Mouse (Mus musculus) liver, embryonic 11.5 days (tissue): Measurements from ENCODE around the gene Mbnl1. TPM values are rescaled to one million over a fixed set of nuclear protein-coding genes. Genes with fewer than 3 reads are reported as not detected.

Experiments used
- ATAC-seq: fragments of 200-750 bp; cut with Nextera tagmentation; replicated peaks from 2 replicates; pipeline ENCODE4 v1.8.0; 2017; ENCODE audit warnings: moderate number of reproducible peaks, mild to moderate bottlenecking, moderate TSS enrichment, moderate library complexity; ENCODE audit not compliant: low FRiP score
- DNase-seq: peaks from one replicate; pipeline ENCODE4 v3.0.0-alpha.2; 2017; ENCODE audit warnings: low spot score
- H3K27ac ChIP-seq: fragments of 300-500 bp; sonication (generic); 2 replicates; pipeline ENCODE4 v1.5.1; 2014; ENCODE audit warnings: mild to moderate bottlenecking, low read depth, low read length, control low read depth
- H3K27me3 ChIP-seq: fragments of 300-500 bp; sonication (generic); replicated peaks from 2 replicates; pipeline ENCODE4 v1.6.1; 2014; ENCODE audit warnings: low read length, mixed read lengths; ENCODE audit not compliant: control insufficient read depth, insufficient read depth
- H3K36me3 ChIP-seq: fragments of 300-500 bp; sonication (generic); 2 replicates; pipeline ENCODE4 v1.6.1; 2014; ENCODE audit warnings: mild to moderate bottlenecking, low read length, moderate library complexity, mixed read lengths; ENCODE audit not compliant: control insufficient read depth, insufficient read depth
- H3K4me1 ChIP-seq: fragments of 300-500 bp; sonication (generic); replicated peaks from 2 replicates; pipeline ENCODE4 v1.6.1; 2014; ENCODE audit warnings: low read length, mixed read lengths; ENCODE audit not compliant: control insufficient read depth, insufficient read depth
- H3K4me2 ChIP-seq: fragments of 300-500 bp; sonication (generic); 2 replicates; pipeline ENCODE4 v1.6.1; 2014; ENCODE audit warnings: mild to moderate bottlenecking, control low read depth, moderate library complexity
- H3K4me3 ChIP-seq: fragments of 300-500 bp; sonication (generic); 2 replicates; pipeline ENCODE4 v1.5.1; 2014; ENCODE audit warnings: low read depth, low read length, control low read depth
- H3K9ac ChIP-seq: fragments of 300-500 bp; sonication (generic); 2 replicates; pipeline ENCODE4 v1.6.1; 2014; ENCODE audit warnings: low read depth, low read length, control low read depth
- H3K9me3 ChIP-seq: fragments of 300-500 bp; sonication (generic); 2 replicates; pipeline ENCODE4 v1.6.1; 2016; ENCODE audit warnings: low read length, inconsistent platforms, mixed read lengths; ENCODE audit not compliant: control insufficient read depth
- WGBS: fragments of 180-500 bp; shearing (Covaris S2); extraction: QIAGEN DNeasy Blood & Tissue Kit; methylation state at CpG from one replicate; pipeline ENCODE4 v1.1.7; 2014; 5-methylcytosine and 5-hydroxymethylcytosine counted together
- polyA plus RNA-seq: library from polyadenylated mRNA; unstranded; fragments of >200 nt; fragmentation: Nextera tagmentation; extraction: Ambion mirVana; gene quantifications from 2 replicates; pipeline ENCODE4 v1.2.1, GENCODE M21; 2014

Gene Mbnl1
- polyA plus RNA-seq, 1 experiment from 2014 or later, result 242 TPM

DNA sequence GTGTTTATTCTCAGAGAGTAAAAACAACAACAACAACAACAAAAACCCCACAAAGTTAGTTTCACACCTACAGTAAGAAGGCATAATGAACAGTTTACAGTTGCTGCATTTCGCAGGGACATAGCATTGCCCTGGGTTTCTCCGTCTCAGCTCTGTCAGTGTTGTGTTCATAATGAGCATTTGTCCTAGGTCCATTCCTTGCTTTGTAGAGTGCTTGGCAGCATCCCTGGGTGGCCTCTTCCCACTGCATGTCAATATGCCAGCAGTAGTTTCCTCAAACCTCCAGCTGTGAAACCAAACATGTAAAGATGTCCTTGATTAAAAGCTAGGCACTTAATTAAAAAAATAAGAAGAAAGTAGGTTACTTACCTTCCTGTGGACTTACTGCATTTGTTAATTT lies 91.6 kb downstream of the Mbnl1 start:
- H3K27me3 ChIP-seq, result no peaks in the 10 kb centered on the region
- 83% methylated on average over 2 of the region's 2 CpGs for WGBS
- H3K4me3 ChIP-seq, result no peak overlapping the region
- no peak for DNase-seq
- no peak overlapping the region for H3K9ac ChIP-seq
- no peak overlapping the region for H3K4me2 ChIP-seq
- no peaks in the 10 kb centered on the region for H3K36me3 ChIP-seq
- ATAC-seq, result no peak
- H3K27ac ChIP-seq, result no peak overlapping the region
- peaks cover 14% of the 10 kb centered on the region for H3K4me1 ChIP-seq
- H3K9me3 ChIP-seq, result no peaks in the 10 kb centered on the region

DNA sequence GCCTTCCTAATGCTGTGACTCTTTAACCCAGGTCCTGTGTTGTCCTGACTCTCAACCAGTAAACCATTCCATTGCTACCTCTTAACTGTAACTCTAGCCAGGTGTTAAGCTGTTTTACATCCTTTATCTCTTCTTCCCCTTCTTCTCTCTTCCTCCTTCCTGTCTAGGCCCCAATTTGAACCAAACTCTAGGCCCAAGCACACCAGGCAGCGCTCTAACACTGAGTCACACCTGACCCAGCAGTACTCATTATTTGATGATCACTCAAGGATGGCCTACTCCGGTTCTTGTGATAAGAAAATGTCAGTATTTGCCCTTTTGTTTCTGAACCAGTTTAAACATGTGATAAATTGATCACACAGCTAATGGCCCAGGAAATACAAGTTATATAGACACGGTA lies 92.6 kb downstream of the Mbnl1 start:
- Histone ChIP-seq H3K36me3 (no peaks in the 10 kb centered on the region), H3K4me1 (peaks cover 17% of the 10 kb centered on the region), H3K9ac (no peak overlapping the region), H3K4me3 (no peak overlapping the region), H3K4me2 (no peak overlapping the region), H3K9me3 (no peaks in the 10 kb centered on the region), H3K27ac (no peak overlapping the region), H3K27me3 (no peaks in the 10 kb centered on the region)
- ATAC-seq (no peak), DNase-seq (no peak)
- WGBS, result 76% methylated on average over 3 of the region's 3 CpGs

DNA sequence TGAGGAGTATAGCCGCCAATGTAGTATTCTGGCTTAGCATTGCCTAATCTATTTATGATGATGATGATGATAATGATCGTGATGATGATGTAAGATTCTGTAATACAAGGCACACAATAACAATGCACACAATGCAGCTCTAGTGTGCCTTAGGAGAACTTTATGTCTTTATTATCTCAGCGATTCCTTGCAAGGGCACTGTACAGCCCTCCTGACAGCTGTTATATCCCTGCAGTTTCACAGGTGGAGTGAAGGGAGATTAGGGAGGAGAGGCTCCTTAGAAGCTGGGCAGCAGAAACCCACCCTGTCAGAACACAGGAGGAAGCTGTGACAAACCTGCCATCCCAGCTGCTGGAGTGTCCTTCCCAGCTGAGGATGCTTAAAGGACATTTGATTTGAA lies 93.3 kb downstream of the Mbnl1 start:
- Histone ChIP-seq H3K27me3 (no peaks in the 10 kb centered on the region), H3K27ac (no peak overlapping the region), H3K4me1 (peaks cover 23% of the 10 kb centered on the region), H3K9ac (no peak overlapping the region), H3K36me3 (no peaks in the 10 kb centered on the region), H3K4me3 (no peak overlapping the region), H3K4me2 (no peak overlapping the region), H3K9me3 (no peaks in the 10 kb centered on the region)
- ATAC-seq (no peak), DNase-seq (no peak)
- WGBS, result 83% methylated on average over 3 of the region's 3 CpGs

DNA sequence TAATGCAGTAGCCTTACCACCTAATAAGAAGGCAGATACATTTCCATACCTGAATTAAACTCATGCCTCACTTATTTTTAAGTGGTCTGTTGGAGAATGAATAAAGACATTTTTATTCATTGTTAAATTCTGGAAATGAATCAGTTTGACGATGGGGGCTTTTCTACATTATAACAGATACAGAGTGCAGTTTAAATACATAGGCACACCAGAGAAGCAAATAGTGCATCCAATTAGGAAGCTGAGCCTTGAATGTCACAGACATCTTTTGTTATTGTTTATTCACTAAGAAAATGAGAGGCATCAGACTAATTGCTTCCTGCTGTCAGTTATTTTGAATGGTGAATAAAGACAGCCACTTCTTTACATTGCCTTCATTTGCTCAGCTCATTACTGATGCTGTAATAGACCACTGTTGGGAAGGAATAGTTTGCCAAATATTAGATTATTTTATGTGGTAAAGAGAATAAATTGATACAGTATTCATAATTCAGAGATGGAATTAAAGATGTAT lies 95.6 kb downstream of the Mbnl1 start:
- no peak for DNase-seq
- peaks cover 31% of the 10 kb centered on the region for H3K4me1 ChIP-seq

DNA sequence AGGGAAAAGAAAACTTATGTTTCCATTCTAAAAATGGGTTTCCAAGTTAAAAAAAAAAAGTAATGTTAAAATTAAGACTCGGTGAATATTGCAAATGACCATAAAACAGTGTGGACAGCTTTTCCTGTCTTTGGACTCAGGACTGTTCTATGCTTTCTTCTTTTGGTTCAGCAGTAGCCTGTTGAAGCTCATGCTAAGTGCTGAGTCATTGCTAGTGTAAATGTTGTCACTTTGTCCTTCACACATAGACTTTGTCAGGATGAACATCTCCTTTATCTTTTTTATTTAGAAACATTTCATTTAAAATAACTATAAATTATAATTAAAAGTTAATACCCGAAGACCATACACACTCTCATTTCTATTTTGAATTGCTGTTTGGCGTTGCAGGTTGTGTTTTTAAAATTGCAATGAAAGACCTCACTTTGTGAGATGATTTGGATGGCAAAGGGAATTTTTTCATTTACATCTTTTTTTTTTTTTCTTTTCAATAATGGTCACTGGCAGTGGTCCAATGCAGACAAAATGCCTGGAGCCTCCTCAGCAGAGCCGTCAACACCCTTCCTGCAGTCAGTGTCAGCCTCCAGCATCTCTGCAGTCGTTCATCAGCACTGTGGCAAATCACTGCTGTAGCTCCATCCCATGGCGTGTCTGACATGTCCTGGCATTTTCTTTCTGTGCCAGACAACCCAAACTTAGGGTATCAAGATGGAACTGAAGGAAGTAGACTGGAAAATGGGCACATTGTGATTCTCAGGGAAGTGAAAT lies 96.4 kb downstream of the Mbnl1 start:
- Histone ChIP-seq H3K4me2 (no peak overlapping the region), H3K4me3 (no peak overlapping the region), H3K27me3 (no peaks in the 10 kb centered on the region), H3K27ac (peak overlapping the region; percentile 3; the same call in 1 of the 2 replicates), H3K9ac (no peak overlapping the region), H3K4me1 (peaks cover 34% of the 10 kb centered on the region), H3K36me3 (no peaks in the 10 kb centered on the region), H3K9me3 (no peaks in the 10 kb centered on the region)
- no peak for ATAC-seq
- WGBS, result 67% methylated on average over 6 of the region's 6 CpGs
- DNase-seq, result no peak

More for the DNA sequence above, 95.6 kb downstream of the Mbnl1 start:
- H3K9ac ChIP-seq, result no peak overlapping the region
- no peak overlapping the region for H3K4me3 ChIP-seq
- H3K4me2 ChIP-seq, result no peak overlapping the region
- H3K36me3 ChIP-seq, result no peaks in the 10 kb centered on the region
- no peaks in the 10 kb centered on the region for H3K27me3 ChIP-seq
- H3K9me3 ChIP-seq, result no peaks in the 10 kb centered on the region
- WGBS, result 87% methylated on average over 1 of the region's 1 CpGs
- no peak overlapping the region for H3K27ac ChIP-seq
- ATAC-seq, result no peak

DNA sequence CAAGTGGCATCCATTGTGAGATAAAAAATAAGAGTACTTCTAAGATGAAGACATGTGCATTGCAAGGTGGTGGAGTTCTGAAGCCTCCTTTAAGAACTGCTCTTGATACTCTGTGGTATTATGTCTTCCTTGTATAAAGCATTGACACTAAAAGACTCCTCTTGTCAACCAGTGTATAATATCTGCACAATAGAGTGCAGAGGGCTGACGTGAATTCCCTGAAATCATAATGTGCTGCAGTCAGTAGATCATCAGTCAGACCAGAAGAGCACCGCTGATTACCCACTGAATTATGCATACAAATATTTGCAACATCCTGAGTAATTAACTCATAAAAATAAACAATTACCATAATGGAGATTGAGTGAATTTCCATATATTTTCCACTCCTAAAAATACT lies 97.2 kb downstream of the Mbnl1 start:
- DNase-seq (no peak), ATAC-seq (no peak)
- Histone ChIP-seq H3K4me1 (peaks cover 42% of the 10 kb centered on the region), H3K4me3 (no peak overlapping the region), H3K36me3 (no peaks in the 10 kb centered on the region), H3K9me3 (no peaks in the 10 kb centered on the region), H3K27me3 (no peaks in the 10 kb centered on the region), H3K27ac (no peak overlapping the region; the same call in 1 of the 2 replicates), H3K9ac (no peak overlapping the region), H3K4me2 (no peak overlapping the region)
- WGBS, result 66% methylated on average over 2 of the region's 2 CpGs

DNA sequence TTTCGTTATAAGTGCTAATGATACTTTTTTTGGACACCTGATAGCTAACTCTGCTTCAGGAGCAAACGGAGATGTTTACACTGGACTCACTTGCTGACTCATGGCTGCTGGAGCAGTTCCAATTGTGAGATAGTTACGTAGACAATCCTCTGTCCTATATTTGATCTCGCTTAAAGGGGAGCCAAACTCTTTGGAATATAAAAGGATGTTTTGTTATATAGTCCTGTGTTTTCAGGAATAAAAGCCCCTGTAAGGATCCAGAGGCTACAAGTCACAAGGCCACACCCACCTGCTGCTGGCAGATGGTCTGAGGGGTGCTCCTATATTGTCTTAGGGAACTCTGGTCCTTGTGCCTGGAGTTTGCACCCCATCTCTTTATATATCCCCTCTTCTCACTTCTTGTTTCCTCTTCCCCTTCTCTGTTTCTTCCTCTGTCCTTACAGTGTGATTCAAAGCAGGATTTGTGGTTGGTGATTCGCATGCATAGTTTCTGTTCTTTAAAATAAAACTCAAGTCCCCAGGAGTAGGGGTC lies 97.9 kb downstream of the Mbnl1 start:
- peak overlapping the region; percentile 20; the same call in 1 of the 2 replicates for H3K27ac ChIP-seq
- no peaks in the 10 kb centered on the region for H3K36me3 ChIP-seq
- no peak overlapping the region for H3K9ac ChIP-seq
- H3K4me1 ChIP-seq, result peaks cover 49% of the 10 kb centered on the region
- H3K9me3 ChIP-seq, result no peaks in the 10 kb centered on the region
- peak overlapping the region; percentile 2; the same call in 1 of the 2 replicates for H3K4me2 ChIP-seq
- 41% methylated on average over 5 of the region's 5 CpGs for WGBS
- no peaks in the 10 kb centered on the region for H3K27me3 ChIP-seq
- DNase-seq (no peak), ATAC-seq (peak; percentile 58; the same call in 1 of the 2 replicates)
- no peak overlapping the region for H3K4me3 ChIP-seq

DNA sequence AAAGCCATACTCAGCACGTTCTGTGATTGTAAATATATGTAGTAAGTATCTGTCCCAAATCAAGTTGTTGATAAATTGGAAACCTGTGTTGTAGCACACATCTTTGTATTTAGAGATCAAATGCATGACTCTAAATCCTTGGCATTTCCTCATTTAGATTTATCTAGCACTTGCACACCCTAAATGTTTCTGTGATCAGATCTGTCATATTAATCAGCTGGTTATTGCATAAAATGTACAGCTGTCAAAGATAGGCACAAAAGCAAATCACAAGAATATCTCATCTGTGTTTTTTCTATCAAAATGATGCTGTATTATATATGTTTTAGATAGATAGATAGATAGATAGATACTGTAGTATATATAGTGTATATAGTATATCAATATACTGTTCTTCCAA lies 98.9 kb downstream of the Mbnl1 start:
- H3K4me1 ChIP-seq, result peaks cover 55% of the 10 kb centered on the region
- no peak overlapping the region for H3K4me2 ChIP-seq
- H3K36me3 ChIP-seq, result no peaks in the 10 kb centered on the region
- 86% methylated on average over 1 of the region's 1 CpGs for WGBS
- DNase-seq, result no peak
- no peaks in the 10 kb centered on the region for H3K27me3 ChIP-seq
- no peak overlapping the region; the same call in 1 of the 2 replicates for H3K27ac ChIP-seq
- ATAC-seq, result no peak
- H3K4me3 ChIP-seq, result no peak overlapping the region
- no peaks in the 10 kb centered on the region for H3K9me3 ChIP-seq
- H3K9ac ChIP-seq, result no peak overlapping the region

DNA sequence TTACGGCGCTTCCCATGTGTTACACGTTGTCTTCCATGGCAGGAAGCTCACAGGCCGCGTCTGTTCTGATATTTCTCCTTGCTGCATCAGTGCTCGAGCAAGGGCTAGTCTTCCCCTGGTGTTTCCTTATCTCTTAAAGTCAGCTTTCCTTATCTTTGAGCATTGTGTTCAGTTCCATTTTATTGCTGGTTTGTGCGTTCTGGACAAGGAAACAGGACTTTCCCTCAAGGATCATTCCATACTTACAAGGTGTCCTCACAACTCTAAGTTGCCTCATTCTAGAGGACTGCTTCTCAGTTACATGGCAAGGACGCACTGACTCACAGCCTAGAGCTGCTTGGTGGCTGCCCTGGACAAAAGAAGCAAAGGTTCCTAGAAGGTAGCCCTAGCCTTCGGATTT lies 101.6 kb downstream of the Mbnl1 start:
- Histone ChIP-seq H3K36me3 (no peaks in the 10 kb centered on the region), H3K27ac (peak overlapping the region; percentile 47), H3K9me3 (no peaks in the 10 kb centered on the region), H3K9ac (no peak overlapping the region), H3K4me3 (no peak overlapping the region), H3K4me2 (peak overlapping the region; percentile 33), H3K4me1 (peaks cover 63% of the 10 kb centered on the region), H3K27me3 (no peaks in the 10 kb centered on the region)
- DNase-seq (no peak), ATAC-seq (peak; percentile 80)
- WGBS, result 29% methylated on average over 9 of the region's 9 CpGs
